Mouse (Mus musculus): ENCODE data around the gene Atg7.
A peak's percentile ranks its signal among the peaks of the same experiment; 100 is the strongest.

The Atg7 gene

DNA sequence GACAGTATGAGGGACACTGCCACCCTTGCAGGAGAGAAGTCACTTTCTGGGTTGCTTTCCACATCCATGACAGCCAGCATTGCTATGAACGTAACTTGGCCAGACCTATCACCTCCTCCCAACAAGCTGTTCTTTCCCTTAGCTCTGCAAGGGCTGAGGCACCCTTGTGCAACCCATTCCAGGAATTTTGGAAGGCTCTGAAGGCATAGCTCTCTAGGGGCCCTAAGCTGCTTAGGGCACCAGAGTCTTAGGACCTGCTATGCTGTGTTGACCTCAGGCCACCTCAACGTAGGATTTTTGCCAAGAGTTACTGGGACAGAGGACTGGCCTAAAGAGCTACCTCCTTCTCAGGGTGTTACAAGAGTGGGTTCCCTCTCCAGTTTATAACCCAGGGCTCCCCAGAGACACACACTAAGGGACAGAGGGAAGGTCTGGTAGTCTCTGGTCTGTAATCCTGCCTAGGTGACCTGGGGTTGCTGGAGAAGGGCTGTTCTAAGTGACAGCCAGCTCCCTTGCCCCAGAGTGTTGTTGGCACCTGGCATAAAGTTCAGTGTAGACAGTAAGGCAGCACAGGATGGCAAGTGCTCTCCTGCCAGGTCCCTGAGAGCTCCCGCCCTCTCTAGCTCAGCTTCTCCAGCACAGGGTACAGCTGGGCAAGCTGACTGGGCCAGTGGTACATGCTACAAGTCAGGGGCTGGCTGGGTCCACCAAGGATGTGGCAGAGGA, 215.3 kb downstream of the Atg7 start:
- no peak for DNase-seq

GRCm38 (mm10) chr6:114858722-114859053, 215.8 kb downstream of the Atg7 start:
- no peak for DNase-seq

GRCm38 (mm10) chr6:114860677-114861568, 218.0 kb downstream of the Atg7 start:
- no peak for DNase-seq

DNA sequence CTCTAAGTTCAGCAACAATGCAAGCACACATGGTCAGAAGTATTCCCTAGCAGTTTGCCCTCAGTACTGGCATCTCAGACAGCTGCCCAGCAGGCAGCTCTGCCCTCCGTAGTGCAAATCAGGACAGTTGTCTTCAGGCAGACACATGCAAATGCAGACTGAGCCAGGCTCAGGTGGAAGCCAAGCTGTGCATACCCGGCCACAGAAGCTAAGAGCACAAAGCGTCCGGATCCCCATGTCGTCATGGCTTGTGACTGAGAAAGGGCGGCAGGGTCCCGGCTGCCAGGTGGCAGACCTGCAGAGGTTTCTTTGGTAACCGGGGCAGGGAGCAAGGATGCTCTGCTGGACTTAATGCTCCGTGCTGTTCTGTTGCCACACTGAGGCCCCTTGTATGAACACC, 218.7 kb downstream of the Atg7 start:
- no peak for DNase-seq

DNA sequence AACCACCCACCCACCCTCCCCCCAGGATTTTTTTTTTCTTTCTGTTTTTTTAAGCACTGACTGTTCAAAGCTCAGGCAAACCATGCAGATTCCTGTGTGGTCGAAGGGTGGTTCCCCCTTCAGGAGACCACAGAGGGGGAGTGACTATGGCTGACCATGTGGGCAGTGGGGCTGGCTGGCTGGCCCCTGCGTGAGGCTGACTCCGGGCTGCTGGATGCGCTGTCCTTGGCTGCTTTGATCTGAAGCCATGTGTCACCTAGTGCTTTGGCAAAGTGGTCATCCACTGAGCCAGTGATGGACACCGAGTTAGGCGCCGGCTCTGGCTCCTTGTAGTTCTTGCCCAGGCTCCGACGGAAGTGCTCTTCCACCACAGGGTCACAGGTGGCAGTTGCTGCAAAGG, 219.1 kb downstream of the Atg7 start:
- no peak for DNase-seq

- no peak for DNase-seq
Observed at GRCm38 (mm10) chr6:114863501-114863900, 220.6 kb downstream of the Atg7 start.

GRCm38 (mm10) chr6:114864421-114864820, 221.5 kb downstream of the Atg7 start:
- no peak for DNase-seq

- DNase-seq, result no peak
Observed at GRCm38 (mm10) chr6:114866078-114866477, 223.2 kb downstream of the Atg7 start.

DNA sequence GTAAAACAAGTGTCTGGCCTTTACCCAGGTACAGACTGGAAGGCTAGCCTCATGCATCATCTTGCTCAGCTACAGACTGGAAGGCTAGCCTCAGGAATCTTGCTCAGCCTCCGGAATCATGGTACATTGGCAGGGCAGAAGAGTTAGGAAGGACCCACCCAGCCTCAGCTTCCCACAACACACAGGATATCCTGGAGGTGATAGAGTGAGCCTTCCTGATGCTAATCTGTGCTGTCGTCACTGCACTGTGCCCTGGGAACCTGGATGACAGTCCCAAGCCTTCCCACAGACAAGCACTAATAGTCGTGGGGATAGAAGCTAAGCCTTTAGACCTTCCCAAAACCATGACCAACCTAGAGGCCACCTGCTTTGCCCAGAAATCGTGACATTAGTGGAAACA, 223.7 kb downstream of the Atg7 start:
- DNase-seq, result no peak

GRCm38 (mm10) chr6:114868656-114869055, 225.8 kb downstream of the Atg7 start:
- no peak for DNase-seq

- no peak for DNase-seq
Observed at GRCm38 (mm10) chr6:114869501-114870076, 226.7 kb downstream of the Atg7 start.

GRCm38 (mm10) chr6:114871010-114871660, 228.2 kb downstream of the Atg7 start:
- no peak for DNase-seq

- DNase-seq, result no peak
Observed at GRCm38 (mm10) chr6:114873808-114874137, 230.9 kb downstream of the Atg7 start.

GRCm38 (mm10) chr6:114874138-114874928, 231.4 kb downstream of the Atg7 start:
- no peak for DNase-seq

GRCm38 (mm10) chr6:114875018-114875558, 232.2 kb downstream of the Atg7 start:
- peak; percentile 76 to 78 for DNase-seq

DNA sequence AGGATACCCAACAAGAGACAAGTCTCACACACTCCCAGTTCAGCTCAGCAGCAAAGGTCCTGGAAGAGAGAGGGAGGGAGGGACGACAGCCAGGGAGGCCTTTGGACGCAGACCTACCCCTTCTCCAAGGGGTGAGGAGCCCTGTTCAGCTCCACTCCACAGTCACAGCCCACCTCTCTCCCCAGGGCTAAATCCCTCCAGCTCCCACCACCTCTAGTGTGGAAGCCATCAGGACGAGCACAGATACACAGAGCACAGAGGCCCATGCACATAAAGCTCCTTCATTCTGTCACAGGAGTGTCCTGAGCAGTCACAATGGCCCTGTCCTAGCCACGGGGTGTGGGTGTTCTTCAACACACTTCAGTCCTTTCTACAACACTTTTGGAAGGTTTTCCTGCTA, 233.1 kb downstream of the Atg7 start:
- DNase-seq, result no peak

DNA sequence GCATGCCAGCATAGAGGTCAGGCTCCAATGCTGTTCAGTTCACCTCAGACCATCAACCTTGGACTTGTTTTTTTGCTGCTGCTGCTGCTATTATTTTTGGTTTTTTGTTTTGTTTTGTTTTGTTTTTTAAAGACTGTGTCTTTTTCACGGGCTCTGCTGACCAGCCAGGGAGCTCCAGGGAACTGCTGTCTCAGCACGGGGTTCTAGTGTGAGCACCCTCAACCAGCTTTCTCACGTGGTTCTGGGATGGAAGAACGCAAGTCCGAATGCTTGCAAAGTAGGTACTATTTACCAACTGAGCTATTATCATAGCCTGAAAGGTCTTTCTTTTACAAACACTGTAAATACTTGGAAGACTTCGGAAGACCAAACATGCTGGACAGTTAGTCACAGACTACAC, 233.6 kb downstream of the Atg7 start:
- no peak for DNase-seq

DNA sequence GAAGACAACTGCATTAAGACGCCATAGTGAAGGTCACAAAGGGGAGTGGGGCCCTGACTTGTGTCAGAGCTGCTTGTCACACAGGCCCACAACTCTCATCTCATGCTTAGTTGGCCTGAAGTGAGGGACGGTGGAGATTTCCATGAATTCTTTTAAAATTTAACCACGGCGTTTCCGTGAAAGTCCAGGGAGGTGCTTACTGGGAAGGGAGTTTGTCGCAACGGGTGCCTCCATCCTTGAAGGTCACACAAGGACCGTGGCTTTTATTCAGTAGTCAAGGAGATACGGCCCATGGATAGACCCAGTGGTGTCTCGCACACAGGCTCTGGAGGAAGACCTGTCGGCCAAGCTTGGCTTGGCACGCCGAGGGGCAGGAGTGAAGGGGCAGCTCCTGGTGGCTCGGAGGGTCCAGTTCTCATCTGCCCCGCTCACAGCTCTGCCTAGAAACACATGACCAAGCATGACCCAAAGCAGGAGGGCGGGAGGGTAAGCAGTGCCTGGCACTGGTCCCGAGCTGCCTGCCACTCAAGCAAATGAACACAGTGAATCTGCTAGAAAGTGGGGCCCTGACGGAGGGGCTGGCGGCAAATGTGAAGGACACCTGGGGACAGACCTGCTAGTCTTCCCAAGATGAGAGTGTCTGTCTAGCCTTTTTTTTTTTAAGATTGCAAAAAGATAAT, 236.1 kb downstream of the Atg7 start:
- DNase-seq, result no peak

- no peak for DNase-seq
Observed at GRCm38 (mm10) chr6:114880798-114881197, 237.9 kb downstream of the Atg7 start.

GRCm38 (mm10) chr6:114882212-114882611, 239.3 kb downstream of the Atg7 start:
- no peak for DNase-seq

DNA sequence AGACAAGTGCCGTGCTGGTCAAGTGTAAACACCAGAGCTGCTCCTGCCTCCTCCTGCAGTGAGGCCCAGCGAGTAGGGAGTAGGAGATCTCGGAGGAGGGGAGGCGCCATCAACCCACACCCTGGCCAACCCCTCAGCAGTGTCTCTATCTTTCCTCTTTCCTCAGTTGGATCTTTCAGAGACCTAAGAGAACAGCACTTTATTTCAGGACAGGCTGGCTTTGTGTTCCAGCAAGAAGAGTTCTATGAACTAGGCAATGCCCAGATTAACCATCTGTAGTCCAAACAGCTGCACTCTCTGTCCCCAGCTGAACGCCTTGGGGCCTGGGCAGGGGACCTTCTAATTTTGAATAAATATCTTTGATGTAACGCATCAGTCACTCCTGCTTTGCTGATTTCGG, 239.8 kb downstream of the Atg7 start:
- DNase-seq, result no peak

- no peak for DNase-seq
Observed at GRCm38 (mm10) chr6:114883261-114883740, 240.4 kb downstream of the Atg7 start.

Data from spleen, adult 18-20 months (tissue).